Mouse (Mus musculus) spleen, postnatal 10 days (tissue): ENCODE measurements around the gene Fkbp1a.

Source experiments
- DNase-seq, 2 experiments: peaks; one replicate each; pipeline ENCODE4 v3.0.0; 2021 to 2022; ENCODE audit warnings: low spot score in 2 of 2

The Fkbp1a gene

GRCm38 (mm10) chr2:151542323-151543062, at the start of gene Fkbp1a:
Fkbp1a (plus strand) TSS chr2:151542483.
- peak; percentile 77 to 91 for DNase-seq

- DNase-seq: peak; percentile 90 to 94
Measured at GRCm38 (mm10) chr2:151494035-151494803, 48.1 kb upstream of the Fkbp1a start, which contains the start of gene Nsfl1c. Nsfl1c (plus strand) TSS chr2:151494182.

- DNase-seq: no peak
Measured at GRCm38 (mm10) chr2:151498358-151498757, 43.9 kb upstream of the Fkbp1a start.

GRCm38 (mm10) chr2:151500442-151501007, 41.8 kb upstream of the Fkbp1a start:
- DNase-seq: no peak

- no peak for DNase-seq
Measured at GRCm38 (mm10) chr2:151504226-151504625, 38.1 kb upstream of the Fkbp1a start.

GRCm38 (mm10) chr2:151512199-151512598, 30.1 kb upstream of the Fkbp1a start:
- DNase-seq: peak in 1 of 2 experiments; percentile 24

GRCm38 (mm10) chr2:151513525-151514285, 28.6 kb upstream of the Fkbp1a start:
- no peak for DNase-seq

GRCm38 (mm10) chr2:151519000-151519399, 23.3 kb upstream of the Fkbp1a start:
- DNase-seq: no peak

- no peak for DNase-seq
Measured at GRCm38 (mm10) chr2:151524324-151525041, 17.8 kb upstream of the Fkbp1a start.

- no peak for DNase-seq
Measured at GRCm38 (mm10) chr2:151525520-151525919, 16.8 kb upstream of the Fkbp1a start.

GRCm38 (mm10) chr2:151528066-151528465, 14.2 kb upstream of the Fkbp1a start:
- no peak for DNase-seq

- no peak for DNase-seq
Measured at GRCm38 (mm10) chr2:151529169-151529568, 13.1 kb upstream of the Fkbp1a start.

GRCm38 (mm10) chr2:151530378-151531230, 11.7 kb upstream of the Fkbp1a start:
- no peak for DNase-seq

GRCm38 (mm10) chr2:151533632-151534031, 8.7 kb upstream of the Fkbp1a start:
- DNase-seq: no peak

GRCm38 (mm10) chr2:151535961-151536617, 6.2 kb upstream of the Fkbp1a start:
- no peak for DNase-seq

- no peak for DNase-seq
Measured at GRCm38 (mm10) chr2:151536618-151536974, 5.7 kb upstream of the Fkbp1a start.

- DNase-seq: no peak
Measured at GRCm38 (mm10) chr2:151538646-151539045, 3.6 kb upstream of the Fkbp1a start.

GRCm38 (mm10) chr2:151543063-151543895, 996 bp downstream of the Fkbp1a start:
- DNase-seq: peak in 1 of 2 experiments; percentile 34

- no peak for DNase-seq
Measured at GRCm38 (mm10) chr2:151544673-151545072, 2.4 kb downstream of the Fkbp1a start.
